Mouse (Mus musculus): Measurements from ENCODE around the gene BC051142.

GRCm38 (mm10) chr17:34427597-34427996 is 29.0 kb downstream of the BC051142 start:
- TF ChIP-seq TAL1 (IDR thresholded peaks at IDR 0.05; ENCODE audit: low read length) (no peak), GATA1 (IDR thresholded peaks at IDR 0.05; ENCODE audit: low read length) (no peak)

Data from erythroblast, embryonic 14.5 days (primary cell).